Mouse (Mus musculus): ENCODE measurements at regions not wholly inside any gene's neighbourhood (a gene's known extent, or its start where the extent isn't known, plus 50 kb on each side); places are given as distances from the start of the nearest gene placed in this dataset.

GRCm38 (mm10) chr11:64369516-64369915 is 65.6 kb upstream of the Hs3st3a1 start:
- no peak for DNase-seq (ENCODE audit: inconsistent age in 2 of 2, low spot score in 1 of 2)

GRCm38 (mm10) chr11:64335456-64335855 is 99.7 kb upstream of the Hs3st3a1 start:
- DNase-seq (ENCODE audit: inconsistent age in 2 of 2, low spot score in 1 of 2): no peak

GRCm38 (mm10) chr11:64332406-64332805 is 102.7 kb upstream of the Hs3st3a1 start:
- DNase-seq (ENCODE audit: inconsistent age in 2 of 2, low spot score in 1 of 2): no peak

GRCm38 (mm10) chr11:64331811-64332210 is 103.3 kb upstream of the Hs3st3a1 start:
- no peak for DNase-seq (ENCODE audit: inconsistent age in 2 of 2, low spot score in 1 of 2)

- DNase-seq (ENCODE audit: inconsistent age in 2 of 2, low spot score in 1 of 2): no peak
These were observed 106.0 kb upstream of the Hs3st3a1 start for GRCm38 (mm10) chr11:64329129-64329528.

GRCm38 (mm10) chr11:64327771-64328170 is 107.4 kb upstream of the Hs3st3a1 start:
- no peak for DNase-seq (ENCODE audit: inconsistent age in 2 of 2, low spot score in 1 of 2)

GRCm38 (mm10) chr11:64326646-64327045 is 108.5 kb upstream of the Hs3st3a1 start:
- no peak for DNase-seq (ENCODE audit: inconsistent age in 2 of 2, low spot score in 1 of 2)

- DNase-seq (ENCODE audit: inconsistent age in 2 of 2, low spot score in 1 of 2): no peak
These were observed 113.2 kb upstream of the Hs3st3a1 start for GRCm38 (mm10) chr11:64321900-64322425.

GRCm38 (mm10) chr11:64317458-64317857 is 117.7 kb upstream of the Hs3st3a1 start:
- no peak for DNase-seq (ENCODE audit: inconsistent age in 2 of 2, low spot score in 1 of 2)

GRCm38 (mm10) chr11:64314997-64315396 is 120.1 kb upstream of the Hs3st3a1 start:
- DNase-seq (ENCODE audit: inconsistent age in 2 of 2, low spot score in 1 of 2): no peak

- no peak for DNase-seq (ENCODE audit: inconsistent age in 2 of 2, low spot score in 1 of 2)
These were observed 121.9 kb upstream of the Hs3st3a1 start for GRCm38 (mm10) chr11:64313241-64313640.

- DNase-seq (ENCODE audit: inconsistent age in 2 of 2, low spot score in 1 of 2): peak; percentile 34 to 72
These were observed 125.3 kb upstream of the Hs3st3a1 start for GRCm38 (mm10) chr11:64309881-64310280.

- no peak for DNase-seq (ENCODE audit: inconsistent age in 2 of 2, low spot score in 1 of 2)
These were observed 137.3 kb upstream of the Hs3st3a1 start for GRCm38 (mm10) chr11:64297825-64298224.

- DNase-seq (ENCODE audit: inconsistent age in 2 of 2, low spot score in 1 of 2): no peak
These were observed 146.9 kb upstream of the Hs3st3a1 start for GRCm38 (mm10) chr11:64288236-64288635.

GRCm38 (mm10) chr11:64287499-64287898 is 147.6 kb upstream of the Hs3st3a1 start:
- no peak for DNase-seq (ENCODE audit: inconsistent age in 2 of 2, low spot score in 1 of 2)

GRCm38 (mm10) chr11:64281781-64282180 is 153.4 kb upstream of the Hs3st3a1 start:
- no peak for DNase-seq (ENCODE audit: inconsistent age in 2 of 2, low spot score in 1 of 2)

GRCm38 (mm10) chr11:64278259-64279003 is 156.7 kb upstream of the Hs3st3a1 start:
- no peak for DNase-seq (ENCODE audit: inconsistent age in 2 of 2, low spot score in 1 of 2)

GRCm38 (mm10) chr11:64273726-64274125 is 161.4 kb upstream of the Hs3st3a1 start:
- no peak for DNase-seq (ENCODE audit: inconsistent age in 2 of 2, low spot score in 1 of 2)

- no peak for DNase-seq (ENCODE audit: inconsistent age in 2 of 2, low spot score in 1 of 2)
These were observed 161.9 kb upstream of the Hs3st3a1 start for GRCm38 (mm10) chr11:64273214-64273613.

GRCm38 (mm10) chr11:64268121-64268520 is 167.0 kb upstream of the Hs3st3a1 start:
- no peak for DNase-seq (ENCODE audit: inconsistent age in 2 of 2, low spot score in 1 of 2)

- DNase-seq (ENCODE audit: inconsistent age in 2 of 2, low spot score in 1 of 2): no peak
These were observed 167.6 kb upstream of the Hs3st3a1 start for GRCm38 (mm10) chr11:64267547-64267946.

GRCm38 (mm10) chr11:64253517-64254385 is 174.5 kb upstream of the Cox10 start:
- peak in 1 of 2 experiments; percentile 22 for DNase-seq (ENCODE audit: inconsistent age in 2 of 2, low spot score in 1 of 2)
